Mouse (Mus musculus): ENCODE measurements around the gene Frmd4b. TPM values are rescaled to one million over a fixed set of nuclear protein-coding genes. Genes with fewer than 3 reads are reported as not detected.

Gene Frmd4b
- polyA plus RNA-seq, 1 experiment = 6.8 TPM

DNA sequence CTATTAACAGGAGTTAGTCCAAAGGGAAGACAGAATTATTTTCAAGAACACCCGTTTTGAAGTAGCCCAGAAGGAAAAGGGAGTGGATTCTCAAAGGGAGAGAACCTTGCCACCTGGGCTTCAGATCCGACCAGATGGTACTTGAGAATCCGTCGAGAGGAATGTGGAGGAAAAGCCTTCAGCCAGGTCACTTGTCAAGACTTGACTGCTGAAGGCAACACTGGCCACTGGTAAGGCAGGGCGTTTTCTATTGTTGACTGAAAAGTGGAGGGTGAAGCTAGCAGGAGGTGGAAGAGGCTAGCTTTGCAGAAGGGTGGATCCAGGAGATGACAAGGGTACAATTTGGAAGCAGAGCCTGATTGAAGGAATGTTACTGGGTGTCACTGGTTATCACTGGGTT is 324.4 kb downstream of the Frmd4b start:
- TF ChIP-seq CTCF (IDR thresholded peaks at IDR 0.05; ENCODE audit: control insufficient read depth, insufficient read depth, insufficient replicate concordance, low read depth, low read length) (no peak), POLR2A (IDR thresholded peaks at IDR 0.05; ENCODE audit: control insufficient read depth, low read depth, low read length) (no peak)
- H3K4me1 ChIP-seq (ENCODE audit: control insufficient read depth, insufficient read depth, low read length) = no peaks in the 10 kb centered on the region
- no peaks in the 10 kb centered on the region for H3K36me3 ChIP-seq (ENCODE audit: control insufficient read depth, insufficient read depth, low read length)
- H3K4me3 ChIP-seq (ENCODE audit: control insufficient read depth, low read depth, low read length) = no peak overlapping the region
- H3K27me3 ChIP-seq (ENCODE audit: control insufficient read depth, insufficient read depth, low read length) = no peaks in the 10 kb centered on the region
- H3K27ac ChIP-seq (ENCODE audit: control insufficient read depth, insufficient read depth, low read depth, low read length) = no peak overlapping the region

- Histone ChIP-seq H3K36me3 (ENCODE audit: control insufficient read depth, insufficient read depth, low read length) (no peaks in the 10 kb centered on the region), H3K27ac (ENCODE audit: control insufficient read depth, insufficient read depth, low read depth, low read length) (no peak overlapping the region), H3K4me3 (ENCODE audit: control insufficient read depth, low read depth, low read length) (no peak overlapping the region), H3K27me3 (ENCODE audit: control insufficient read depth, insufficient read depth, low read length) (no peaks in the 10 kb centered on the region), H3K4me1 (ENCODE audit: control insufficient read depth, insufficient read depth, low read length) (no peaks in the 10 kb centered on the region)
- TF ChIP-seq CTCF (IDR thresholded peaks at IDR 0.05; ENCODE audit: control insufficient read depth, insufficient read depth, insufficient replicate concordance, low read depth, low read length) = no peak
- TF ChIP-seq POLR2A (IDR thresholded peaks at IDR 0.05; ENCODE audit: control insufficient read depth, low read depth, low read length) = no peak
Measured at GRCm38 (mm10) chr6:97292096-97292495, 325.2 kb downstream of the Frmd4b start.

DNA sequence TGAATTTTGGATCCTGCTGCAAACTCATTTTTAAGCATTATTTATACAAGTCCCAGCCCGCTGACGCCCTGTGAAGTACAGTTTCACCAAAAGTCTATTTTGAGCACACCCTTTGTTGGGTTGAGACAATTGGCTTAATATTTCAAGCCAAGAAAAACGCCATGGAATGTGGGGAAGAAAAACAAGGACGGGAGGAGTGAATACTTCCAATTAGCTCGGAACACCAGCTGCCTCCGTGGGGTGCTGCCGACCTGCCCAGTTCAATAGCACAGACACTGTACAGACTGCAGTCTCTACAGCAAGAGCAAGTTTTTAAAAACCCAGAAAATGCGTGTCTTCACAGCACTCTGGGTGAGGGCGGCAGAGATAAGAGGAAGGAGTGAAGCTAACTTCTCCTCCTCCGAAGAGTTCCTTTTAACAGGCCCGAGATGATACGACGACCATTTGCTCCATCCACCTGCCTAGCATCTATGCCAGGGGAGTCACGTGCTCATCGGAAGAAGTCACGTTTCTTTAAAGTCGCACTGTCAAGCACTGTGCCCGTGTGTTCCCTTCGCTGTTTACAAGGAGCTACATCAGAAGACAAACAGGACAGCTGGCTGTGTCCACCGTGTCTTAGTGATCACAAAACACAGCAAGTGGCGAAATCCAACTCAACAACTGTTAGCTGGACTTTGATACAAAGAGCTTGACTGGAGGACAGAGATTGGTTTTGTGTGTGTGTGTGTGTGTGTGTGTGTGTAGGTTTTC is 326.0 kb downstream of the Frmd4b start:
- no peaks in the 10 kb centered on the region for H3K36me3 ChIP-seq (ENCODE audit: control insufficient read depth, insufficient read depth, low read length)
- H3K4me1 ChIP-seq (ENCODE audit: control insufficient read depth, insufficient read depth, low read length) = no peaks in the 10 kb centered on the region
- no peak overlapping the region for H3K27ac ChIP-seq (ENCODE audit: control insufficient read depth, insufficient read depth, low read depth, low read length)
- TF ChIP-seq POLR2A (IDR thresholded peaks at IDR 0.05; ENCODE audit: control insufficient read depth, low read depth, low read length) (no peak), CTCF (IDR thresholded peaks at IDR 0.05; ENCODE audit: control insufficient read depth, insufficient read depth, insufficient replicate concordance, low read depth, low read length) (no peak)
- H3K27me3 ChIP-seq (ENCODE audit: control insufficient read depth, insufficient read depth, low read length) = no peaks in the 10 kb centered on the region
- no peak overlapping the region for H3K4me3 ChIP-seq (ENCODE audit: control insufficient read depth, low read depth, low read length)

GRCm38 (mm10) chr6:97290687-97291086 is 326.7 kb downstream of the Frmd4b start:
- H3K4me1 ChIP-seq (ENCODE audit: control insufficient read depth, insufficient read depth, low read length) = no peaks in the 10 kb centered on the region
- H3K27ac ChIP-seq (ENCODE audit: control insufficient read depth, insufficient read depth, low read depth, low read length) = no peak overlapping the region
- no peaks in the 10 kb centered on the region for H3K27me3 ChIP-seq (ENCODE audit: control insufficient read depth, insufficient read depth, low read length)
- no peaks in the 10 kb centered on the region for H3K36me3 ChIP-seq (ENCODE audit: control insufficient read depth, insufficient read depth, low read length)
- TF ChIP-seq CTCF (IDR thresholded peaks at IDR 0.05; ENCODE audit: control insufficient read depth, insufficient read depth, insufficient replicate concordance, low read depth, low read length) (no peak), POLR2A (IDR thresholded peaks at IDR 0.05; ENCODE audit: control insufficient read depth, low read depth, low read length) (no peak)
- H3K4me3 ChIP-seq (ENCODE audit: control insufficient read depth, low read depth, low read length) = no peak overlapping the region

- TF ChIP-seq CTCF (IDR thresholded peaks at IDR 0.05; ENCODE audit: control insufficient read depth, insufficient read depth, insufficient replicate concordance, low read depth, low read length) (no peak), POLR2A (IDR thresholded peaks at IDR 0.05; ENCODE audit: control insufficient read depth, low read depth, low read length) (no peak)
- Histone ChIP-seq H3K36me3 (ENCODE audit: control insufficient read depth, insufficient read depth, low read length) (no peaks in the 10 kb centered on the region), H3K27me3 (ENCODE audit: control insufficient read depth, insufficient read depth, low read length) (no peaks in the 10 kb centered on the region), H3K27ac (ENCODE audit: control insufficient read depth, insufficient read depth, low read depth, low read length) (no peak overlapping the region), H3K4me3 (ENCODE audit: control insufficient read depth, low read depth, low read length) (no peak overlapping the region), H3K4me1 (ENCODE audit: control insufficient read depth, insufficient read depth, low read length) (no peaks in the 10 kb centered on the region)
Measured at GRCm38 (mm10) chr6:97289838-97290237, 327.5 kb downstream of the Frmd4b start.

DNA sequence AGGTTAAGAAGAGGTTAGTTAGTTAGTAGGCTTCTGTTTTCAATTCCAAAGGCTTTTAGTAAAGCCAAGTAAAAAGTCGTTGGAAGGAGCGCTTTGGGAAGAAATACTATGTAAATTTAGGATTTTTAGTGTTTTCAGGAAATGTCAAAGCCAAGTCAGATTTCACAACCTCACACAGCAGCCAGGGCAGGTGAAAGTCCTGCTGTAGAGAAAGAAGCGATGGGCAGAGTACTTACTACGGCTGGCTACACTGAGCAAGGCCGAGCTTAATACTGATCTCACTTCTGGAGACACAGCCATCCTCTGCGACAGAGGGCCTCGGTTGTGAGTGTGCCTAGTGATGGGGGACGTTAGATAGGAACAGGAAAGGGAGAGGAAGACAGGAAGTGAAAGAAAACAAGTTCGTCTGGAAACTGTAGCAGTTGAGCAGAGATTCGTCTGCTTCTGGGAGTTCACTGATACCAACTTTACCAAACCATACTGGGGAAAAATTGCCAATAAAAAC is 328.0 kb downstream of the Frmd4b start:
- Histone ChIP-seq H3K4me3 (ENCODE audit: control insufficient read depth, low read depth, low read length) (no peak overlapping the region), H3K27me3 (ENCODE audit: control insufficient read depth, insufficient read depth, low read length) (no peaks in the 10 kb centered on the region), H3K4me1 (ENCODE audit: control insufficient read depth, insufficient read depth, low read length) (no peaks in the 10 kb centered on the region), H3K36me3 (ENCODE audit: control insufficient read depth, insufficient read depth, low read length) (no peaks in the 10 kb centered on the region), H3K27ac (ENCODE audit: control insufficient read depth, insufficient read depth, low read depth, low read length) (no peak overlapping the region)
- TF ChIP-seq POLR2A (IDR thresholded peaks at IDR 0.05; ENCODE audit: control insufficient read depth, low read depth, low read length) (no peak), CTCF (IDR thresholded peaks at IDR 0.05; ENCODE audit: control insufficient read depth, insufficient read depth, insufficient replicate concordance, low read depth, low read length) (no peak)

- H3K4me1 ChIP-seq (ENCODE audit: control insufficient read depth, insufficient read depth, low read length) = no peaks in the 10 kb centered on the region
- no peaks in the 10 kb centered on the region for H3K27me3 ChIP-seq (ENCODE audit: control insufficient read depth, insufficient read depth, low read length)
- H3K27ac ChIP-seq (ENCODE audit: control insufficient read depth, insufficient read depth, low read depth, low read length) = no peak overlapping the region
- TF ChIP-seq POLR2A (IDR thresholded peaks at IDR 0.05; ENCODE audit: control insufficient read depth, low read depth, low read length) (no peak), CTCF (IDR thresholded peaks at IDR 0.05; ENCODE audit: control insufficient read depth, insufficient read depth, insufficient replicate concordance, low read depth, low read length) (no peak)
- H3K4me3 ChIP-seq (ENCODE audit: control insufficient read depth, low read depth, low read length) = no peak overlapping the region
- no peaks in the 10 kb centered on the region for H3K36me3 ChIP-seq (ENCODE audit: control insufficient read depth, insufficient read depth, low read length)
Measured at GRCm38 (mm10) chr6:97288047-97288855, 329.1 kb downstream of the Frmd4b start.
